Mouse (Mus musculus): ENCODE data around the gene Zmiz2. TPM values are rescaled to one million over a fixed set of nuclear protein-coding genes. Genes with fewer than 3 reads are reported as not detected.
A peak's percentile ranks its signal among the peaks of the same experiment; 100 is the strongest.

Gene Zmiz2
- 7.4 and 8.7 TPM in 2 replicates for polyA plus RNA-seq (2015; fragmentation: Nextera tagmentation; extraction: Ambion mirVana)

DNA sequence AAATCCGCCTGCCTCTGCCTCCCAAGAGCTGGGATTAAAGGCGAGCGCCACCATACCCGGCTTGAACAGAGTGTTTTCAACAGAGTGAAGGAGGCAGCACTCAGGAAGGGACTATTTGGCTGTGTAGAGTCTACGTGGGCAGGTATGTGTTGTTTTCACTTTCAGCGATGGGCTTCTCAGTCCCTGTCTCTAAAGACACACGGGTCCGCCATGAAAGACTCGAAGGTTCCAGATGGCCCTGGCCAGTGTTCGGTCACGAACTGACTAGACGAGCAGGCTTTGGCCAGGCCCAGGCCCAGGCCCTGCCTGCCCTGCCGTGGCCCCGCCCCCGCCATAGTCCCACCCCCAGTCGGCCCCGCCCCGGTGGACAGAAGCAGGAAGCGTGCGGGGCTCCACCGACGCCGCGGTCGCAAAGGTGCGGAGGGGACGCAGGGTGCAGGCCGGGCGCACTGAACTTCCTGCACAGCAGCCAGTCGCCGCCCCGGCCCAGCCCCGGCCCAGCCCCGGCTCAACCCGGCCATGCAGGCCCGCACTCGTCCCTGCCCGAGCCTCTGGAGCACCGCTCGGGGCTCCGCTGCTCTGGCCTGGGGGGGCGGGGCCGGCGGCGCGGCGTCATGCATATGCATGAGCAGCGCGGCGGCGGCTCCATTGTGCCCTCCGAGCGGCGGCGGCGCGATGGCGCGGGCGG, at the start of gene Zmiz2:
Zmiz2 (plus strand) TSS at position 349 of the 688 bp plus-strand sequence.
- no peaks in the 10 kb centered on the region; the same call in 1 of the 2 replicates for H3K36me3 ChIP-seq (ENCODE audit: control insufficient read depth, insufficient read depth)
- ATAC-seq (replicated peaks; ENCODE audit: extremely low read depth, insufficient read depth, low FRiP score): peak; percentile 97
- H3K9ac ChIP-seq (ENCODE audit: low read length): peak within 1 kb of the TSS; percentile 94
- 6% methylated on average over 54 of the region's 60 CpGs for WGBS
- H3K27me3 ChIP-seq (ENCODE audit: control insufficient read depth, insufficient read depth, low read length): no peaks in the 10 kb centered on the region
- H3K9me3 ChIP-seq (replicated peaks; ENCODE audit: control insufficient read depth, low read length): no peaks in the 10 kb centered on the region
- peak within 1 kb of the TSS; percentile 96 for H3K27ac ChIP-seq (ENCODE audit: low read length)
- peaks cover 7% of the 10 kb centered on the region for H3K4me1 ChIP-seq (ENCODE audit: control insufficient read depth, insufficient read depth, low read length)
- H3K4me3 ChIP-seq (ENCODE audit: low read length): peak within 1 kb of the TSS; percentile 94
- peak within 1 kb of the TSS; percentile 94 for H3K4me2 ChIP-seq (ENCODE audit: low read depth, low read length)

DNA sequence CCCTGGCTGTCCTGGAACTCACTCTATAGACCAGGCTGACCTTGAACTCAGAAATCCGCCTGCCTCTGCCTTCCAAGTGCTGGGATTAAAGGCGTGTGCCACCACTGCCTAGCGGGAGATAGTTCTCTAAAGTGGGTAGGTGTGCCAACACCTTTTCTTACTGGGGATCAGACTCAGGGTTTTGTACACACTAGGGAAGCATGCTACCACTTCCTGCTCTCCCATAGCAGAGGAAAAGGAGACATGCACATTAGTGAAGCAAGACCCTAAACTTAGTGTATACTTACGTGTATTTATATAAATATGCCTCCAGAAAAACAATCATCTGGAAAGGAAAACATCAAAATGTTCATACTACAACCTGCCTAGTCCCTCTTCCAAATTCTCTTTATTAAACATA, 42.9 kb upstream of the Zmiz2 start:
- Histone ChIP-seq H3K36me3 (ENCODE audit: control insufficient read depth, insufficient read depth) (peaks cover 89% of the 10 kb centered on the region), H3K4me3 (ENCODE audit: low read length) (no peak overlapping the region), H3K27me3 (ENCODE audit: control insufficient read depth, insufficient read depth, low read length) (no peaks in the 10 kb centered on the region), H3K9me3 (replicated peaks; ENCODE audit: control insufficient read depth, low read length) (no peaks in the 10 kb centered on the region), H3K4me2 (ENCODE audit: low read depth, low read length) (no peak overlapping the region), H3K27ac (ENCODE audit: low read length) (no peak overlapping the region), H3K4me1 (ENCODE audit: control insufficient read depth, insufficient read depth, low read length) (no peaks in the 10 kb centered on the region), H3K9ac (ENCODE audit: low read length) (no peak overlapping the region)
- no peak for ATAC-seq (replicated peaks; ENCODE audit: extremely low read depth, insufficient read depth, low FRiP score)
- 89% methylated on average over 4 of the region's 4 CpGs for whole genome bisulfite sequencing

DNA sequence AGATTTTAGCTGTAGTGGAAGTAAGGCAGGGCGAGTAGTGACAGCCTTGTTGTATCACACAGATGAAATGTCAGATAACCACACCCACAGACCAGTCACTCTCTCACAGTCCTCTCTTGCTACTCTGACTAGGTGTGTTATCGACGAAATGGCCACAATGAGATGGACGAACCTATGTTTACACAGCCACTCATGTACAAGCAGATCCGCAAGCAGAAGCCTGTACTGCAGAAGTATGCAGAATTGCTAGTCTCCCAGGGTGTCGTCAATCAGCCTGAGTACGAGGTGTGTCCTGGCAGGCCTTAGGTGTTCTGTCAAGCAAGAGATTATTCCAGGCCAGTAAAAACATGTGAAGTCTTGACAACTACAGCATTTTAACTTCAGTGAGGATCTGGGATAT, 41.9 kb upstream of the Zmiz2 start:
- ATAC-seq (replicated peaks; ENCODE audit: extremely low read depth, insufficient read depth, low FRiP score): no peak
- H3K9ac ChIP-seq (ENCODE audit: low read length): no peak overlapping the region
- WGBS: 81% methylated on average over 7 of the region's 7 CpGs
- H3K27ac ChIP-seq (ENCODE audit: low read length): no peak overlapping the region
- H3K9me3 ChIP-seq (replicated peaks; ENCODE audit: control insufficient read depth, low read length): no peaks in the 10 kb centered on the region
- peaks cover 84% of the 10 kb centered on the region for H3K36me3 ChIP-seq (ENCODE audit: control insufficient read depth, insufficient read depth)
- H3K4me3 ChIP-seq (ENCODE audit: low read length): no peak overlapping the region
- H3K4me1 ChIP-seq (ENCODE audit: control insufficient read depth, insufficient read depth, low read length): no peaks in the 10 kb centered on the region
- no peaks in the 10 kb centered on the region for H3K27me3 ChIP-seq (ENCODE audit: control insufficient read depth, insufficient read depth, low read length)
- no peak overlapping the region for H3K4me2 ChIP-seq (ENCODE audit: low read depth, low read length)

DNA sequence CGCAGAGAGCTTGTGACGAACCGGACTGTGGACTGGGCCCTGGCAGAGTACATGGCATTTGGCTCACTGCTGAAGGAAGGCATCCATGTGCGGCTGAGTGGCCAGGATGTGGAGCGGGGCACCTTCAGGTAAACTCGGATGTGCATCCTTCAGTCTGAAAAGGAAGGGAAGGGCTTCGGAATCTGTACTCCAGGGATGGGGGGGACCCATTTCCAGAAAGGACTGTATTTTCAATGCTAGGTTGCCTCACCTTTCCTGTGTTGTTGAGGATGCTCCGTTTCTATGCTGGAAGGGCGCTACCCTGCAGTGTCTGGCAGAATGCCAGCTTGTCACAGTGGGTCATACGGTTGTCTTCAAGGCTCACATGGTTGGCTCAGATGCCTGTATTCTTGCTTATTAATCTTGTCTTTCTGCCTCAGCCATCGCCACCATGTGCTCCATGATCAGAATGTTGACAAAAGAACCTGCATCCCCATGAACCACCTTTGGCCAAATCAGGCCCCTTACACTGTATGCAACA, 40.1 kb upstream of the Zmiz2 start:
- Histone ChIP-seq H3K27ac (ENCODE audit: low read length) (no peak overlapping the region), H3K9ac (ENCODE audit: low read length) (no peak overlapping the region), H3K27me3 (ENCODE audit: control insufficient read depth, insufficient read depth, low read length) (no peaks in the 10 kb centered on the region), H3K4me3 (ENCODE audit: low read length) (no peak overlapping the region), H3K4me1 (ENCODE audit: control insufficient read depth, insufficient read depth, low read length) (no peaks in the 10 kb centered on the region), H3K4me2 (ENCODE audit: low read depth, low read length) (no peak overlapping the region), H3K9me3 (replicated peaks; ENCODE audit: control insufficient read depth, low read length) (no peaks in the 10 kb centered on the region), H3K36me3 (ENCODE audit: control insufficient read depth, insufficient read depth) (peaks cover 80% of the 10 kb centered on the region)
- 80% methylated on average over 11 of the region's 11 CpGs for WGBS
- ATAC-seq (replicated peaks; ENCODE audit: extremely low read depth, insufficient read depth, low FRiP score): no peak

DNA sequence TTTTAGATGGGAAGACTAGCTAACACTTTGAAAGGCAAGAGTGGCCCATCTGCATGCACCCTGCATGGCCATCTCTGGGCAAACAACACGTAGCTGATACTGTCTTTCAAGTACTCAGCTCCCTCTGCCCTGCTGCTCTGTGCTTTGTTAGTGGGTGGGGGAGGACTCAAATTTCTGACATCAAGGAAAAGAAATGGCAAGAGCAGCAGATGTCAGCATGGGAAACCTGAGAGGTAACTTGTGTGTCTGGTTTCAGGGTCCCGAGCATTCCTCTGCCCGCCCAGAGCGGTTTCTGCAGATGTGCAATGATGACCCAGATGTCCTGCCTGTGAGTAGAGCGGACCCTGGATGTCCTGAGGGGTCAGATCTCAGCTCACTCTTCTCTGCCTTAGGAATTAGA, 39.3 kb upstream of the Zmiz2 start:
- Histone ChIP-seq H3K9me3 (replicated peaks; ENCODE audit: control insufficient read depth, low read length) (no peaks in the 10 kb centered on the region), H3K27ac (ENCODE audit: low read length) (no peak overlapping the region), H3K36me3 (ENCODE audit: control insufficient read depth, insufficient read depth) (peaks cover 80% of the 10 kb centered on the region), H3K4me3 (ENCODE audit: low read length) (no peak overlapping the region), H3K4me2 (ENCODE audit: low read depth, low read length) (no peak overlapping the region), H3K9ac (ENCODE audit: low read length) (no peak overlapping the region), H3K4me1 (ENCODE audit: control insufficient read depth, insufficient read depth, low read length) (no peaks in the 10 kb centered on the region), H3K27me3 (ENCODE audit: control insufficient read depth, insufficient read depth, low read length) (no peaks in the 10 kb centered on the region)
- no peak for ATAC-seq (replicated peaks; ENCODE audit: extremely low read depth, insufficient read depth, low FRiP score)
- WGBS: 93% methylated on average over 5 of the region's 5 CpGs

DNA sequence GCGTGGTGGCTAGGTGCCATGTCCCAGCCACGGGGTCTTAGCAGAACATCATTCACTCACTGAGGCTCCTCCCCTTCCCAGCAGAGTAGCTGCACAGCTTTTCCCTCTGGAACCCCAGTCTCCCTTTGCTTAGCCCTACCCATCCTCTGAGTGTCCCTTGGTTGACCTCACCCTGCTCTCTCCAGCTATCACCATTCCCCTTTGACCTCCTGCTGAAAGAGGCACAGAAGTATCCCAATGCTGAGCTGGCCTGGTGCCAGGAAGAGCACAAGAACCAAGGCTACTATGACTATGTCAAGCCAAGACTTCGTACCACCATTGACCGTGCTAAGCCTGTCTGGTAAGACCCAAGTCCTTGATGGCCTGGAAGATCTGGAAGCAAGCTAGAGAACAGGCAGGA, 33.8 kb upstream of the Zmiz2 start:
- Histone ChIP-seq H3K9ac (ENCODE audit: low read length) (no peak overlapping the region), H3K4me3 (ENCODE audit: low read length) (no peak overlapping the region), H3K9me3 (replicated peaks; ENCODE audit: control insufficient read depth, low read length) (no peaks in the 10 kb centered on the region), H3K4me2 (ENCODE audit: low read depth, low read length) (no peak overlapping the region), H3K36me3 (ENCODE audit: control insufficient read depth, insufficient read depth) (peaks cover 56% of the 10 kb centered on the region), H3K27me3 (ENCODE audit: control insufficient read depth, insufficient read depth, low read length) (no peaks in the 10 kb centered on the region), H3K4me1 (ENCODE audit: control insufficient read depth, insufficient read depth, low read length) (no peaks in the 10 kb centered on the region), H3K27ac (ENCODE audit: low read length) (no peak overlapping the region)
- 82% methylated on average over 4 of the region's 4 CpGs for WGBS
- no peak for ATAC-seq (replicated peaks; ENCODE audit: extremely low read depth, insufficient read depth, low FRiP score)

DNA sequence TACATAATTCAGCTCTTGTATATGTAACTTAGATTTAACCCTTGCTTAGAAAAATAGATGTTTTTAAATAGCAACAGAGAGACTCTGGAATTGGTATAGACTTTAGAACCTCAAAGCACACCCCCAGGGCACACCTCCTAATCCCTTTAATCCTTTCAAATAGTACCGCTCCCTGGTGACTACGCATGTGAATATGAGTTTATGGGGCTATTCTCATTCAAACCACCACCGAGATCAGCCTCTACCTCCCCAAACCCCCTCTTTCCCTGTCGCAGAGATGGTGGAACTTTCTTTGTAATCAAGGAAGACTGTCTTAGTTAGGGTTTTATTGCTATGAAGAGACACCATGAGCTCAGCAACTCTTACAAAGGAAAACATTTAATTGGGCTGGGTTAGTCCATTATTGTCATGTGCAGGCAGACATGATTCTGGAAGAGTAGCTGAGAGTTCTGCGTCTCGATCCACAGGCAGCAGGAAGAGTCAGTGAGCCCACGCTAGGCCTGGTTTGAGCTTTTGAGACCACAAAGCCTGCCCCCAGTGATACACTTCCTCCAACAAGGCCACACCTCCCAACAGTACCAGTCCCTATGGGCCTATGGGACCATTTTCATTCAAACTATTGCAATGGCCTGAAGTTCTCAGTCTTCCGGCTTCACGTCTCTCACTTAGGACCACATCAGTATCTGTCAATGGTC, 24.1 kb upstream of the Zmiz2 start:
- 93% methylated on average over 9 of the region's 9 CpGs for WGBS
- H3K4me3 ChIP-seq (ENCODE audit: low read length): no peak overlapping the region

DNA sequence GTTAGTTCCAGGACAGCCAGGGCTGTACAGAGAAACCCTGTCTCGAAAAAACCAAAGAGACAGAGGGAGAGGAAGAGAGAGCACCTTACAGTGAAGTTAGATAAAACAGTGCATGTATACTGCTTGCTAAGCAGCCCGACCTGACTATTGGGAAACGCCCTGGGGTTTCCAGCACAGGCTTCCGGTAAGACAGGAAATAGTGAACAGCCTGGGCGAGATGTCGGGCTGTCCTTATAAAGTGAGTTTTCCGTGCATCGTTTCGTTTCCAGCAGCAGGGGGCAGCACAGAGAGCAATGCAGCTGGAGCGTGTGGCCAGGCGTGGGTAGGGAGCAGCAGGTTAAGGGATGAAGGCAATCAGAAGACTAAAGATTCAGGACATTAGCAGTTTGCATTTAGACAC, 23.0 kb upstream of the Zmiz2 start:
- H3K27me3 ChIP-seq (ENCODE audit: control insufficient read depth, insufficient read depth, low read length): no peaks in the 10 kb centered on the region
- no peak overlapping the region for H3K27ac ChIP-seq (ENCODE audit: low read length)
- no peaks in the 10 kb centered on the region for H3K36me3 ChIP-seq (ENCODE audit: control insufficient read depth, insufficient read depth)
- peak; percentile 83 for ATAC-seq (replicated peaks; ENCODE audit: extremely low read depth, insufficient read depth, low FRiP score)
- H3K9ac ChIP-seq (ENCODE audit: low read length): no peak overlapping the region
- no peaks in the 10 kb centered on the region for H3K4me1 ChIP-seq (ENCODE audit: control insufficient read depth, insufficient read depth, low read length)
- H3K4me2 ChIP-seq (ENCODE audit: low read depth, low read length): no peak overlapping the region
- 15% methylated on average over 11 of the region's 11 CpGs for WGBS
- H3K4me3 ChIP-seq (ENCODE audit: low read length): no peak overlapping the region
- no peaks in the 10 kb centered on the region for H3K9me3 ChIP-seq (replicated peaks; ENCODE audit: control insufficient read depth, low read length)

More for the DNA sequence above, 24.1 kb upstream of the Zmiz2 start:
- H3K4me2 ChIP-seq (ENCODE audit: low read depth, low read length): no peak overlapping the region
- H3K4me1 ChIP-seq (ENCODE audit: control insufficient read depth, insufficient read depth, low read length): no peaks in the 10 kb centered on the region
- no peak for ATAC-seq (replicated peaks; ENCODE audit: extremely low read depth, insufficient read depth, low FRiP score)
- H3K27me3 ChIP-seq (ENCODE audit: control insufficient read depth, insufficient read depth, low read length): no peaks in the 10 kb centered on the region
- no peak overlapping the region for H3K27ac ChIP-seq (ENCODE audit: low read length)
- no peaks in the 10 kb centered on the region for H3K36me3 ChIP-seq (ENCODE audit: control insufficient read depth, insufficient read depth)
- H3K9ac ChIP-seq (ENCODE audit: low read length): no peak overlapping the region
- no peaks in the 10 kb centered on the region for H3K9me3 ChIP-seq (replicated peaks; ENCODE audit: control insufficient read depth, low read length)

DNA sequence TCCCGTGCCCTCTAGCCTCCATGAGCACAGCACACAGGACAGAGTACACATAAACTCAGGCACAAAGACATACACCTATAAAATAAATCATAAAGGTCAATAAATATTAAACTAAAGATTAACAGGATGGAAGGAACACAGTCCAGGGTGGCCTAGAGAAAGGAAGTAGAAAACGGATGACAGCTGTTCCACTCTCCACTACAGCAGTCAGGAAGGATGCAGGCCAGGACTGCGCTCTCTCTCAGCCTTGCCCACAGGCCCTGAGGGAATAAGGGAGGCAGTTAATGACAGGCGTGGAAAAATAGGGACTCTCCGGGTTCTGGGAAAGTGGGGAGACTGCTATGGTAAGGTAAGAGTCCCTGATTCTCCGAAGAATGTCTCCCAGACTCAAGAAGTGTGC, 22.4 kb upstream of the Zmiz2 start:
- H3K27ac ChIP-seq (ENCODE audit: low read length): no peak overlapping the region
- ATAC-seq (replicated peaks; ENCODE audit: extremely low read depth, insufficient read depth, low FRiP score): no peak

More for the DNA sequence above, 22.4 kb upstream of the Zmiz2 start:
- Histone ChIP-seq H3K4me2 (ENCODE audit: low read depth, low read length) (no peak overlapping the region), H3K9ac (ENCODE audit: low read length) (no peak overlapping the region), H3K9me3 (replicated peaks; ENCODE audit: control insufficient read depth, low read length) (no peaks in the 10 kb centered on the region), H3K4me1 (ENCODE audit: control insufficient read depth, insufficient read depth, low read length) (no peaks in the 10 kb centered on the region), H3K4me3 (ENCODE audit: low read length) (no peak overlapping the region), H3K27me3 (ENCODE audit: control insufficient read depth, insufficient read depth, low read length) (no peaks in the 10 kb centered on the region), H3K36me3 (ENCODE audit: control insufficient read depth, insufficient read depth) (no peaks in the 10 kb centered on the region)
- WGBS: 66% methylated on average over 6 of the region's 6 CpGs
